Mouse (Mus musculus) heart, adult 2 months (tissue): ENCODE measurements around the gene Aldh3b2. TPM values are rescaled to one million over a fixed set of nuclear protein-coding genes. Genes with fewer than 3 reads are reported as not detected.

ENCODE experiments used
- DNase-seq, 2 experiments: peaks; one replicate each; pipeline ENCODE4 v3.0.0; 2021
- H3K27ac ChIP-seq: fragments of 200-600 bp; 2 replicates; pipeline ENCODE4 v1.8.1; 2022
- H3K27me3 ChIP-seq: fragments of 200-500 bp; 2 replicates; pipeline ENCODE4 v1.6.1; 2012; ENCODE audit warnings: mild to moderate bottlenecking, low read length, inconsistent platforms, mixed read lengths; ENCODE audit not compliant: control insufficient read depth, insufficient read depth
- H3K36me3 ChIP-seq: fragments of 200-500 bp; 2 replicates; pipeline ENCODE4 v1.6.1; 2012; ENCODE audit warnings: low read length, inconsistent platforms; ENCODE audit not compliant: control insufficient read depth, insufficient read depth
- H3K4me1 ChIP-seq: fragments of 200-500 bp; 2 replicates; pipeline ENCODE4 v1.6.1; 2011; ENCODE audit warnings: low read length; ENCODE audit not compliant: control insufficient read depth, insufficient read depth
- H3K4me3 ChIP-seq: fragments of 200-600 bp; 2 replicates; pipeline ENCODE4 v1.8.1; 2022
- H3K79me2 ChIP-seq: fragments of 200-500 bp; replicated peaks from 2 replicates; pipeline ENCODE4 v1.6.1; 2012; ENCODE audit warnings: mild to moderate bottlenecking, inconsistent platforms, low read length, moderate library complexity, mixed read lengths; ENCODE audit not compliant: control insufficient read depth, insufficient read depth
- H3K9ac ChIP-seq: fragments of 200-500 bp; 2 replicates; pipeline ENCODE4 v1.6.1; 2012; ENCODE audit warnings: low read depth, mild to moderate bottlenecking, control low read depth, inconsistent platforms, low read length, mixed read lengths
- CTCF ChIP-seq: fragments of 200-600 bp; IDR thresholded peaks from 2 replicates; pipeline ENCODE4 v1.8.1; 2022; ENCODE audit warnings: antibody characterized with exemption, mild to moderate bottlenecking, moderate library complexity
- EP300 ChIP-seq: fragments of 200-500 bp; IDR thresholded peaks from 2 replicates; pipeline ENCODE4 v1.6.1; 2011; ENCODE audit warnings: low read depth, low read length, control low read depth; ENCODE audit not compliant: insufficient read depth
- POLR2A ChIP-seq: fragments of 200-500 bp; IDR thresholded peaks from 2 replicates; pipeline ENCODE4 v1.6.1; 2011; ENCODE audit warnings: mild to moderate bottlenecking, low read depth, low read length, control low read depth; ENCODE audit not compliant: insufficient read depth
- WGBS: fragments of 180-500 bp; shearing (Covaris S2); methylation state at CpG from one replicate; pipeline ENCODE4 v1.1.7; 2018; 5-methylcytosine and 5-hydroxymethylcytosine counted together
- intact Hi-C: fragments of 180-260 bp; cut with DNase I; formaldehyde crosslinking; loops from one replicate; pipeline ENCODE4 v1.15.1; 2025
- polyA plus RNA-seq: library from polyadenylated mRNA; depleted of rRNA; stranded (reverse); fragments of >200 nt; gene quantifications from 2 replicates; pipeline ENCODE4 v1.2.3, GENCODE M21; 2012
- total RNA-seq, 2 experiments: library from RNA; stranded (reverse); gene quantifications; 2 replicates each; pipeline ENCODE4 v1.2.3; 2021

Gene Aldh3b2
- total and polyA plus RNA-seq, 3 experiments, result 0.18 to 1.6 (median 0.26) TPM

GRCm38 (mm10) chr19:3988066-3988465 is 15.9 kb downstream of the Aldh3b2 start:
- WGBS, result 87% methylated on average over 14 of the region's 14 CpGs
- Histone ChIP-seq H3K79me2 (no peaks in the 10 kb centered on the region), H3K27ac (no peak overlapping the region), H3K9ac (no peak overlapping the region), H3K27me3 (no peaks in the 10 kb centered on the region), H3K4me3 (no peak overlapping the region), H3K36me3 (peaks cover 3% of the 10 kb centered on the region; the same call in 1 of the 2 replicates), H3K4me1 (peaks cover 26% of the 10 kb centered on the region)
- intact Hi-C loops, result loop anchor here (10.0 kb wide), 1 partner anchor 383 kb away; no protein-coding TSS in a partner anchor
- TF ChIP-seq EP300 (no peak), POLR2A (no peak), CTCF (no peak)
- DNase-seq, result no peak

- DNase-seq, result no peak
- Histone ChIP-seq H3K4me3 (no peak overlapping the region), H3K9ac (no peak overlapping the region), H3K4me1 (peaks cover 26% of the 10 kb centered on the region), H3K79me2 (no peaks in the 10 kb centered on the region), H3K27ac (no peak overlapping the region), H3K27me3 (no peaks in the 10 kb centered on the region), H3K36me3 (peaks cover 3% of the 10 kb centered on the region; the same call in 1 of the 2 replicates)
- 88% methylated on average over 4 of the region's 4 CpGs for WGBS
- TF ChIP-seq CTCF (peak; percentile 43), POLR2A (no peak)
- intact Hi-C loops, result loop anchor here (10.0 kb wide), 1 partner anchor 384 kb away; no protein-coding TSS in a partner anchor
Measured at GRCm38 (mm10) chr19:3988750-3989149, 16.6 kb downstream of the Aldh3b2 start.

GRCm38 (mm10) chr19:3990804-3991203 is 18.7 kb downstream of the Aldh3b2 start:
- DNase-seq, result no peak
- no peak for TF ChIP-seq EP300
- no peak for TF ChIP-seq POLR2A
- no peak for TF ChIP-seq CTCF
- no peak overlapping the region for H3K4me3 ChIP-seq
- intact Hi-C loops, result no loop called here
- no peak overlapping the region for H3K9ac ChIP-seq
- H3K27me3 ChIP-seq, result no peaks in the 10 kb centered on the region
- peaks cover 14% of the 10 kb centered on the region for H3K4me1 ChIP-seq
- H3K79me2 ChIP-seq, result no peaks in the 10 kb centered on the region
- H3K27ac ChIP-seq, result no peak overlapping the region
- 73% methylated on average over 6 of the region's 6 CpGs for WGBS
- peaks cover 3% of the 10 kb centered on the region; the same call in 1 of the 2 replicates for H3K36me3 ChIP-seq

GRCm38 (mm10) chr19:3991562-3991961 is 19.4 kb downstream of the Aldh3b2 start:
- no peak for DNase-seq
- TF ChIP-seq CTCF (no peak), POLR2A (no peak), EP300 (no peak)
- peaks cover 8% of the 10 kb centered on the region for H3K4me1 ChIP-seq
- WGBS, result 95% methylated on average over 3 of the region's 3 CpGs
- H3K9ac ChIP-seq, result no peak overlapping the region
- H3K27me3 ChIP-seq, result no peaks in the 10 kb centered on the region
- no peak overlapping the region for H3K27ac ChIP-seq
- H3K4me3 ChIP-seq, result no peak overlapping the region
- no peaks in the 10 kb centered on the region for H3K79me2 ChIP-seq
- intact Hi-C loops, result no loop called here
- H3K36me3 ChIP-seq, result peaks cover 2% of the 10 kb centered on the region; the same call in 1 of the 2 replicates

- H3K27me3 ChIP-seq, result no peaks in the 10 kb centered on the region
- no peaks in the 10 kb centered on the region for H3K36me3 ChIP-seq
- peaks cover 4% of the 10 kb centered on the region for H3K4me1 ChIP-seq
- H3K4me3 ChIP-seq, result no peak overlapping the region
- no peak overlapping the region for H3K27ac ChIP-seq
- TF ChIP-seq CTCF (no peak), EP300 (no peak), POLR2A (no peak)
- 93% methylated on average over 3 of the region's 3 CpGs for WGBS
- intact Hi-C loops, result no loop called here
- DNase-seq, result no peak
- no peaks in the 10 kb centered on the region for H3K79me2 ChIP-seq
- no peak overlapping the region for H3K9ac ChIP-seq
Measured at GRCm38 (mm10) chr19:3991966-3992365, 19.8 kb downstream of the Aldh3b2 start.

GRCm38 (mm10) chr19:3992416-3992815 is 20.3 kb downstream of the Aldh3b2 start, which contains the start of gene Tbx10:
TSS of gene Tbx10 (plus strand) at chr19:3992752.
- H3K36me3 ChIP-seq, result no peaks in the 10 kb centered on the region
- H3K4me3 ChIP-seq, result no peak within 1 kb of the TSS
- H3K4me1 ChIP-seq, result no peaks in the 10 kb centered on the region
- H3K27me3 ChIP-seq, result no peaks in the 10 kb centered on the region
- H3K9ac ChIP-seq, result no peak within 1 kb of the TSS
- H3K79me2 ChIP-seq, result no peaks in the 10 kb centered on the region
- TF ChIP-seq POLR2A (no peak), CTCF (no peak), EP300 (no peak)
- no peak within 1 kb of the TSS for H3K27ac ChIP-seq
- WGBS, result 62% methylated on average over 5 of the region's 5 CpGs
- intact Hi-C loops, result no loop called here
- no peak for DNase-seq
